Mouse (Mus musculus) induced T-regulatory cell, adult 2 months (primary cell): ENCODE results near the gene Cul3.

Experiments
- DNase-seq: peaks from one replicate; pipeline ENCODE4 v3.0.0-alpha.2; 2012; ENCODE audit warnings: low read depth

The Cul3 gene

DNA sequence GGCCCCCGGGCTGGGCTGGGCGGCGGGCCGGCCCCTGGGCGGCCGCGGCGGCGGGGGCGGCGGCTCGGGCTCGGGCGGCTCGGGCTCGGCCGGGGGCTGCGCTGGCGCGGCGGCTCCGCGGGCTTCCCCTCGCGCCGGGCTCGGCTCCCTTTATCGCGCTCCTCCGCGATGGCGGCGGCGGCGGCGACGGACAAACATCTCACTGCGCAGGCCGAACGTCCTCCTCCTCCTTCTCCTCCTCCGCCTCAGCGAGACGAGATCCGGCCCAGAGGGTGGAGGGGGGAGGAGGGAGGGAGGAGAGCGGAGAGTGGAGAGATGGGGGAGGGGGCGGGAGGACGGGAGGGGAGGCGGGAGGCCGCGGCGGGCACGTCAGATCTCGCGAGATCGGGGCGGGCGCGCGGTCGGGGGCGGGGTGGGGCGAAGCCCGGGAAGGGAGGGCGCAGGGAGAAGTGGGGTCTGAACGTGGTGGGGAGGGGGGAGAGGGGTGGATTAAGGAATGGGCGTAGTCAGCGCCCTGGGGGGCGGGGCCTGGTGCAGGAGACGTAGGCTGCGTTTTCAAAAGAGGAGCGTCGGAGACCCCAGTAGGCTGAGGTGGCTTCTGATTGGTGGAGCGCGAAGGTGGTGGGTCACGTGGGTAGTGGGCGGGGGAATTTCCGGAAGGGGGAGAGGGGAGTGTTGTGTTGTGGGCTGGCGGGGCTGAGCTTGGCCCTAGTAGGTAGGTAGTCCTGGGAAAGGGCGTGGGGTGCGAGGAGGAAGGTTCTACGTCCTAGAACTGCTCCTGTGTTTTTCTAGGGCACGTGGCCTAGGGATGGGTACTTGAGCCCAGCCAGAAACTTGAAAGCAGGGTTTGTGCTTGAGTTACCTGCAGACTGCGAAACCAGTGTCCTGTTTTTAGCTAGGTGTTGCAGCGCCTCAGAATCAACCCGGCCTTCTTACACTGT is at the start of gene Cul3:
Gene Cul3, minus strand, starts transcription at position 45 of the 941 bp plus-strand sequence.
- DNase-seq, result peak; percentile 98

DNA sequence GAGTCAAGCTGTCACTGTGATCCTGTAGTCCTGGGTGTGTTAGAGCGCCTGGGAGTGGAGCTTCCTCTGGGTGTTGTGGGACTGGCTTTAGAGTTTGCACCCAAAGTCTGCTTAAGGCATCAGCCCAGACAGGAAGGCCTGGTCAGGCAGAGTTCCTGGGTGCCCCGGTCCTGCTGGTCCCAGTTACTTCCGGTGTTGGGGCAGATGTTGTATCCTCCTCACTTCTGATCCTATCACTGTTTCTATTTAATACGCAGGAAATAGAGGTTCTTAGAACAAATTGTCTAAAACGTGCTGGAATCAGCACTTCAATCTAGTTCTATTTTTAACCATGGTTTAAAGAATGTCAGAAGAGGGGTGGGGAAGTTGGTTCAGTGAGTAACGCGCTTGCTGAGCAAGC is 49.2 kb upstream of the Cul3 start:
- peak; percentile 78 for DNase-seq

DNA sequence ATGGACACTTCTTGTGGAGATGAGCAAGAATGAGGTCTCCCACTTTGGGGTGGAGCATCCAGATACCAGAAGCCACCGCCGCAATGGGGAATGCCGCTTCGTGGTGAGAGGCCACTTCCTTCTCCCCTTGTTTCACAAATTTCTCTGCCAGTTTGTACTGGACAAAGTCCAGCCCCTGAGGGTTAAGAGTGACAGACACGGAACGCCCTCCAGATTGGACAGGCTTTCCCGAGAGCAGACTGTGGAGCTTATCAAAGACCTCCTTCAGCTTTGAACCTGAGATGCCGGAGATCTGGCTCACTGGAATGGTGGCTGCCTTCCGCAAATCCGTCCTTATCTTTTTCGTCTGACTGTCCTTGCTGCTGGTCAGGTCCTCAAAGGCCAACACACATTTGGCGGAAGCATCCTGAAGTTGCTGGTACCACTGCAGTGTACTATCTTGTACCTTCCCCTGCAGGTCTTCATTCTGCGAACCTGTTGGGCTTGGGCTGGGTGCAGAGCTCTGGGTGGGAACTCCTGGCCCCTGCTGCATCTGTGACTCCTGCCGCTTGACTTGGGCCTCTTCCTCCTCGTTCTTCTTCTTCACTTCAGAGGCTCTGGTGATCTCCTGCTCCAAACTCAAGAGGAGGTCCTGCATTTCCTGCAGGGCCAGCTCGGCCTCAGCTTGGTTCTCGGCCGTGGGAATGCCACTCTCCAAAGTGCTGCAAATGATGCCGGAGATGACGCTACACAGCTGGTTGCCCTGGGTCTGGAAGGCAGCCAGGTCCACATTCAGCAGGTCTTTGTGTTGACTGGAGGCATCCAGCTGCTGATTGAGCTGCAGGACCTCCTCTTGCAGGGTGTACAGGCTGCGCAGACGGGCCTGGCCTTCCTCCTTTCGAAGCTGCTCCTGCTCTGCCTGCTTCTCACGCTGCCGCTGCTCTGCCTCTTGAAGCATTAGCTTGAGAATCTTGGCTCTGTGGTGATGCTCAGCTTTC is 43.6 kb upstream of the Cul3 start:
- no peak for DNase-seq

DNA sequence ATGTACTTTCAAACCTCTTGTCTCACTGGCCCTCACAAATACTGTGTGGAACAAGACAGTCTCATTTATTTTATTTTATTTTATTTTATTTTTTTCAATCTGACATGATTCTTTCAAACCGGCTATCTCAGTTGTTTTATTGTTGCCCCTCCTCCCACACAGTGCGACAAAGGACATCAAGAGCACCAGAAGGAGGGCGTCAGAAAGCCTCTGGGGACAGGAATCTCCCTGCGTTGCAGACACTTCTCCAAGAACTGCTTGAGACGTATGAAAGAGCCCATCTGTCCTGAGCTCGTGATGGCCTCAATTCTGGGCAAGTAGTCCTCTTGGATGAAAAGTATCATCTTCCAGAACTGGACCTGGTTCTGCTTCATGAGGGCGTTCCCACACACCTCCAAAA is 42.6 kb upstream of the Cul3 start:
- no peak for DNase-seq

DNA sequence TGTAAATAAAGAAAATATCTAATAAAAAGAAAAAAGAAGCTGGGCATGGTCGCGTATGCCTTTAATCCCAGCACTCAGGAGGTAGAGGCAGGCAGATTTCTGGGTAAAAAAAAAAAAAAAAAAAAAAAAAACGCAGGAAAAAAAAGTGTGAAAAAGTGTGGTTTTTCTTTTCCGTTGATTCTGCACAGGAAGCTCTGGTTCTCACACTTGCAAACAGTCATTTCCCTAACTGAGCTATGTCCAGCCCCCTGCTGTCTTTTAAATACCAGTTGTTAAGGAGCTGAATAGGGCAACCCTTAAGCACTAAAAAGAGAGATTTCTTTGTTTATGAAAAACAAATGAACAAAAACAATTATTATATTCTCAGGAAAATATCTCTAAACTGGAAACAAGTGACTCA is 41.0 kb upstream of the Cul3 start:
- peak; percentile 80 for DNase-seq

DNA sequence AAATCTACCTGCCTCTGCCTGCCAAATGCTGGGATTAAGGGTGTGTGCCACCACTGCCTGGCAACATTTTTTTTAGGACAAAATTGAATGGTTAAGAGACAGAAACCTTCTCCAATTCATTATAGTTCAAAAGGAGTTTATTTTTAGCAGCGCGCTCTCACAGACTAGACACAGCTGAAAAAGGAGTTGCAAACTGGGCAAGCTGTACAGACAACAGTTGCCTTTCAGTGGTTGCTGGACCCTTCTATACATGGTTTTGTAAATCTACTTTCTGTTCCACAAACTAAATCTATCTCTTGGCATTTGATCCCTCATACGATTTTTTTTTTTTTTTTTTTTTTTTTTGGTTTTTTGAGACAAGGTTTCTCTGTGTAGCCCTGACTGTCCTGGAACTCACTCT is 31.7 kb upstream of the Cul3 start:
- no peak for DNase-seq

DNA sequence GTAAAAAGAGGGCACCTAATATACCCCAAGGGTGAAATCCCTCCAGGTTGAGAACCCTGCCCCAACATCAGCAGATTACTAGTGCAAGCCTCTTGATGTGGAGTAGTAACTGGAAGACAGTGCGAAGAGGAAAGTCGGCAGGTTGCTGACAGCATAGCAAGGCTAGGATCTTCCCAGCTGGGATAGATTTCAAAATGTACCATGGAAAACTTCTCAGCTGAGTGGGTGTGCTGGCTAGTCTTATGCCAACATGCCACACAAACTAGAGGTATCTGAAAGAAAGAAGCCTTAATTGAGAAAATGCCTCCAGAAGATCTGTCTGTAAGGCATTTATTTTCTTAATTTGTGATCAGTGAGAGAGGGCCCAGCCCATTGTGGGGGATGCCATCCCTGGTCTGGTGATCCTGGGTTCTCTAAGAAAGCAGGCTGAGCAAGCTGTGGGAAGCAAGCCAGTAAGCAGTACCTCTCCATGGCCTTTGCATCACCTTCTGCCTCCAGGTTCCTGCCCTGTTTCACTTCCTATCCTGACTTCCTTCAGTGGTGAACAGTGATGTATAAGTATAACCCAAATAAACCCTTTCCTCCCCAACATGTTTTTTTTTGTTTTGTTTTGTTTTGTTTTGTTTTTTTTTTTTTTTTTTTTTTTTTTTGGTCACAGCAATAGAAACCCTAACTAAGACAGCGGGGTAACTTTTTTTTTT is 31.1 kb upstream of the Cul3 start:
- DNase-seq, result no peak

DNA sequence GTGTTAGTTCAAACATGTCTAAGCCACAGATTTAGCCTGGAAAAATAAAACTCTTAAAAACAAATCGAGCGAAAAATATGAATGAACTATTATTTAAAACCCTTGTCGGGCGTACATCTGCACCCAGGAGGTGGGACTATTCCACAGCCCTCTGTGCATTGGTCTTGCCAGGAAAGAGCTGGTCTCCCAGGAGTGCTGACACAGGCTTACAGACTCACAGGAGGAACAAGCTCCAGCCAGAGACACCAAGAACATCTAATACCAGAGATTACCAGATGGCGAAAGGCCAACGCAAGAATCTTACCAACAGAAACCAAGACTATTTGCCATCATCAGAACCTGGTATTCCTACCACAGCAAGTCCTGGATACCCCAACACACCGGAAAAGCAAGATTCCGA is 23.2 kb upstream of the Cul3 start:
- no peak for DNase-seq

DNA sequence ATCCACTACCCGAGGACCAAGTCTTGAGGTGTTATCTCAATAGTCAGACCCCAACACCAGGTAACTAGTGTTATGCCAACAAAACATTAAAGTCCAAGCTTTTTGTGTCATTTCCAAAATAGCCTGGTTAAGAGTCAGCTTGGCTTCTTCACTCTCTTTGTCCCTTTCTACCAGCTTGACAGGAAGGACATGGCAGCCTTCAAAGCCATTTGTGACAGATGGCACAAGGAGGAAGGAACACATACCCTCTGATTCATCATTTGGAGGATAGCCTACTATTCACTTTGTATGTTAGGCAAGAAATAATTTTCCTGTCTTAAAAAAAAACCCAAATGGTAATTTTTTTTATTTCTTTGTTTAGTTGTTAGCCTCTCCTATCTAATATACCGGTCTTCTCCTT is 22.7 kb upstream of the Cul3 start:
- DNase-seq, result no peak

DNA sequence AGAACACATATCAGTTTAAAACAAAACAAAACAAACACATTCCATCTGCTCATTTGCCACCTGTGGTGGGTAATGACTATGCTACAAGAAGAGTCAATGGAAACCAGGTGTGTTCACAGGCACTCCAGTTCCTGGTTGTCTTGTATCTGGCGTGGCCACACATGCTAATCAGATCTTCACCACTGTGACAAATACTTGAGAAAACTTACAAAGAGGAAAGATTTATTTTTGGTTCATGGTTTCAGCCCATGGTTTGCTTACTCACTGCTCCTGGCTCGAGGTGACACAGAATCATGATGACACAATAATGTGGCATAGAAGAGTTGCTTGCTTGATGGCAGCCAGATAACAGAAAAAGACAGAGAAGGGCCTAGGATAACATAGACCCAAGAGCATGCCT is 22.1 kb upstream of the Cul3 start:
- DNase-seq, result peak; percentile 63

DNA sequence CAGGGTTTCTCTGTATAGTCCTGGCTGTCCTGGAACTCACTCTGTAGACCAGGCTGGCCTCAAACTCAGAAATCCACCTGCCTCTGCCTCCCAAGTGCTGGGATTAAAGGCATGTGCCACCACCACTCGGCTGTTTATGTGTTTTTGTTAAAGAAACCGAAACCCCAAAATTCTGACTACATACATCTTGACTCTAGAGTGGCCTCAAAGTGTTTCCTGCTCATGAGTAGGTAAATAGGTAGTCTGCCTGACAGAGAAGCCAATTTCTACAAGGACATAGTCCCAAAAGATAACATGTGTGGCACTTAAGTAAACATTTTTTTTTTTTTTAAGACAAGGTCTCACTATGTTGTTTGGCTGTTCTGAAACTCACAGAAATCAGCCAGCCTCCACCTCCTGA is 21.5 kb upstream of the Cul3 start:
- peak; percentile 73 for DNase-seq

DNA sequence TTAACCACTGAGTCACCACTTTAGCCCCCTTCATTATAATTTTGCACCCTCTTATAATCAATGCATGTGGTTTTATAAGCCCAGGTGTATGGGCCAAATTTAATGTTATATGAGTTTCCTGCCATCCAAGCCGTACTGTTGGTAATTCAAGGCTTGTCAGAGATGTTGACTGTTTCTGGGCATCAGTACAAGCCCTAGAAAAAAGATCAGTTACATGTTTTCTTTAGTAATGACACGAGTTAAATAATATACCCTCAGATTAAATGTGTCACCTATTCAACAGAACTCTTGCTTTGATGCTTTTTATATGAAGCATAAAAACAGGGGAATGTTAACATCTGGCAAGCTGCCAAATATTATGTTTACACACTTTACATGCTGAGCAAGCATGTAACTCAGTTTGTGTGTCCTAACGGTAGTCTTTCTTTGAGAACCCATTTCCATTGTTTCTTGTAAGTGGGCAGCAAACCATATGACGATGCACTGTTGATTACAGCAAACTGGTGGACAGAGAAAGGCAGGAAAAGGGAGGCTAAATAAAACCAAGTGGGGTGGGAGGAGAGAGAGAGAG is 19.8 kb upstream of the Cul3 start:
- DNase-seq, result no peak

DNA sequence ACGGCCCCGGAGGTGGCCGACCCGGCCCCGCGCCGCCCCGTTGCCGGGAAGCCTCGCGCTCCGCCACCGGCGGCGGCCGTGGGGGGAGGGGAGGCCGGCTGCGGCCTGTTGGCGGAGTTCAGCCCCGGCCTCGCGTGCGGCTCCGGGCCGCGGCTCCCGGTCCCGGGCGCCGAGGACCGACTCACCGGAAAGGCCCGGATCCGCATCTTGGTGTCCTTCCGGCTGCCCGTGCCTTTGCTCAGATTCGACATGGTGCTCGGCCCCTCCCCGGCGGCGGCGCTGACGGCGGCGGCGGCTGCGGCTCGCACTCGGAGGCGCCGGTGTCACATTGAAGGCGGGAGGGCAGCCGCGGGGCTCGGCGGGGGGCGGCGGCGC is 232 bp downstream of the Cul3 start:
- peak; percentile 82 for DNase-seq

DNA sequence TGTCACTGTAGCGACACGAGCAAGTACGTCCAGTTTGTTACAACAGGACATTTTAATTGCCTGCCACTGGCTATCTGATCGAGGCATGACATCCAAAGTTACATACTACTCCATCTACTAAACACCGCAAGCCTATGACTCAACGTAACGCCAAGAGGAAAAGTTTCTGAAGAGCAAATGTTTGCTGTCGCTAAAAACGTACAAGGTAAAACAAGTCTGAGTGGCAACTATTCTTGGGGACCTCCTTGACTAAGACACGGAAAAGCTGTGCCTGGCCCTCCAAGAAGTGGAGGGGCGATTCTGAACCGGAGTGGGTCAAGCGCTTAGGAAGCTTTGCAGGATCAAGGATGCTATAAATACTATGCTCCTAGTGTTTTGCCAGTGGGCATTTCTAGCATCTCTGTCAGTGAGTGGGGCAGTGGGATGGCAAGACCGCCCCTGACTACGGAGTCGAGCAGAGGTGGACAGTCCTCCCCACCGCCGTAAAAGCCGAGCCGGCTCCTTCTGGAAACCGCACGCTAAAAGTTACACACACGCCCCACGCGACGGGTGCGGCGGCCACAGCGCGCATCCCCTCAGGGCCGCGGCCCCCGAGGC is 757 bp downstream of the Cul3 start:
- peak; percentile 62 for DNase-seq

DNA sequence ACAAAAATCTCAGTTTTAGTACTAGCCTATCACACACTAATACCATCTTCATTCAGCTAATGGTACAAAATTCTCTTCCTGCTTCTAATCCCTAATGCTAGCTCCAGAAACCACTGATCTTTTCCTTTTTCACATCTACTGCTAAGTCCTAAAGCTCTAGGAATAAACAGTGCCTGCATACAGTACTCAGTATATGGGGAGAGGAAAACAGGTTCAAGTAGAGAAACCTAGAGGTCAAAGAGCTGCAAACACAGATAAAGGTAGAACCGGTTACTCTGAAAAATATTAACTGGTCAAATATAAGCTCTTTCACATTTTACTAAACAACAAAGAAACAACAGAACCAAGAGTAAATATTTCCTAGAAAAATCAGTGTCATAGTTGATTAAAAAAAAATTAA is 1.9 kb downstream of the Cul3 start:
- no peak for DNase-seq

DNA sequence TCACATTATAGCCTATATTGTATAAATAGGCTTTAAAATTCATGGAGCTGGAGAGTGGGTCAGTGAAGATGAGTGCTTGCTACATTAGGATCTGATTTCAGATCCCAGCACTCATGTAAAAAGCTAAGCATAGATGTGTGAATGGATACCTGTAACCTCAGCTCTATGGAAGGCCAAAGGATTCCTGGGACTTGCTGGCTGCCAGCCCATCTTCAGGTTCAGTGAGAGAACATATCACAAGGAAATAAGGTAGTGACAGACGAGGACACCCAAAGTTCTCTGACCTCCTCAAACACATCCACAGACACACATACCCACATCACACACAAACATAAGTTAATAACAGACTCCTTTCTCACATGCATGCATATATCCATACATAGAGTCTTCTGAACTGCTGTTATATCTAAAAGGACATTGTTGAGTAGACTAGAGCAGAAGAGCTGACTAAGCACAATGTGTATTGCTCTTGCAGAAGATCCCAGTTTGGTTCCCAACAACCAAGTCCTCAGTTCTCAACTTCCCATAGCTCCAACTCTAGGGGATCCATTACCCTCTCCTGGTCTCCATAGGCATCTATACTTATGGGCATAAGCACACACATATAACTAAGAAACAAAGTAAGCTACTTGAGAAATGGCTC is 4.4 kb downstream of the Cul3 start:
- DNase-seq, result no peak

DNA sequence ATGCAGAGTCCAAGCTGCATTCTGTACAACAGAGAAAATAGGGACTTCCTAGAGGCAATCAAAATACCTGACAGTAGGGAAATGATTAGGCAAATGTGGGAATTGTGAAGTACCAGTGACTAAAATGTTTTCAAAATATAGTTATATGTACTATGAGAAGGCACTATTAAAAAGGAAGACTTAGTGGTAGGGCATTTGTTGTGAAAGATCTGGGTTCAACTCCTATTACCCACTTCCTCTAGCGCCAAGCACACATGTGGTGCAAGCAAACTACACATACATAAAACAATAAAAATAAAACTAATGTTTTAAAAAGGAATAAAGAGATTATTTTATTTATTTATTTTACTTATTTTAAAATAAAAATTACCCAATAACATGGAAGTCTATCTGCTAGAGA is 5.2 kb downstream of the Cul3 start:
- no peak for DNase-seq

DNA sequence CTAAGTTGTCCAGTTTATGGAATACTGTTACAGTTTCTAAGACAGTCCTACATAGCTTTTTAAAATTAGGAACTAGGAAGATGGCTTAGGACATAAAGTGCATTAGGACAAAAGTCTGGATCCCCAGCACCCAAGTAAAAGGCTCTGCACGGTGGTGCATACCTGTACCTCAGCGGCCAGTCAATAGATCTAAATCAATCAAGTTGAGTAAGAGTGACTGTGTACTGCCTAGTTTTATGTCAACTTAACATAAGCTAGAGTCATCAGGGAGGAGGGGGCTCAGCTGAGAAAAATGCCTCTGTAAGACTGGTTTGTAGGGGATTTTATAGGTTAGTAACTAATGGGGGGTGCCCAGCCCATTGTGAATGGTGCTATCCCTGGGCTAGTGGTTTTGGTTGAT is 9.3 kb downstream of the Cul3 start:
- DNase-seq, result no peak

DNA sequence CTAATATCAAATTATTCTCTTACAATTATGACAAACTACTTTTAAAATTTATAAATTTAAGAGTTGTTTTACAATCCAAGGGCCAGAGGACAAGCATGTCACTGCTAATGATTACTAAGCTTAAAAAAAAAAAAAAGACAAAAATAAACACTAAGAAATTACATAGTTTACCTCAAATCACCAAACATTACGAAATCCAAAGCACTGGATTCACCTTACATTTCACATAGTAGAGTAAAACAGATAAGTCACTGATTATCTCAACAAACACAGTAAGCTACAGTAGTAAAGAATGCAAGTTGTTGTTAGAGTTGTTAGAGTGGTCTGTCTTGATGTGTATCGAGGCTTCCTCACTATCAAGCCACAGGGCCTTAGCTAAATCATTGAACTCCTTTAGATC is 14.5 kb downstream of the Cul3 start:
- DNase-seq, result no peak

DNA sequence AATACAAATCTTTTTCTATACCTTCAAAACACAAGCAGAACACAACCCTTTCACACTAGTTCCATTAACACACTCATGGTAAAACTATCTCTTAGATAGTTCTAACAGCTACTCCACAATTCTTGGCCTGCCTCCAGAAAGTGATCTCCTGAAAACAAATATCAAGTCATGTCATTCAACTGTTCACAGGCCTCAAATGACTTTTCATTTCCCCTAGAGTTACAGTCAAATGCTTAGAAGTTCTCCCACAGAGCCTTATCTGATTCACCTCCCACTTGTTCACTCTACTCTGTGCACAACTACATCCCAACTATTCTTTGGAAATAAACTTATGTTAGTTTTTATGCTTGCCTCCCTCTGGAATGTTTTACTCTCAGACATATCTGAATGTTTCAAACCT is 15.9 kb downstream of the Cul3 start:
- DNase-seq, result peak; percentile 37

DNA sequence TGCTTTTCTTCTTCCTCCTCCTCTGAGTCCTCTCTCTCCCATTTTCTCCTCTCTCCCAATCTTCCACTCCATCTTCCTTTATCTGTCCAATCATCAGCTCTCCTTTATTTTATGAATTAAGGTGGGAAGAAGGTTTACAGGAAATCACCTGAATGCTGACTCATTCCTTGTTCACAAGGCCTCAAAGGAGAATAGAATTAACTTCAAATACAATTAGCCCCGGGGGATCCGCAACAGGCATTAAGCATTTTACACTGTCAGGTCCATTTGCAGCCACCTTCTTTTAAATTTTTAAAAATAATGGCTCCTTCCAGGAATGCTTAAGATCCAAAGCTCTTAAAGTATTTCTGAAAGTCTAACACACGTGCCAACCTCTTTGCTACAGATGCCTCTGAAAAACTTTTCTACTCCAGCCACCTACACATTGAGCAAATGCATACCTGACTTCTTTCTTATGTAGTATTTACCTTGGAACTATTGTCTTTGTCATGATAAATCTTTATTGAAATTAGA is 24.7 kb downstream of the Cul3 start:
- no peak for DNase-seq
